Mouse (Mus musculus): Measurements from ENCODE around the gene Car7.

- TF ChIP-seq CTCF (conservative IDR thresholded peaks at IDR 0.05; ENCODE audit: insufficient read depth, insufficient read length, low read depth, low read length) (0 out of 2 replicates have a peak, but pooled peaks have one; percentile 13), POLR2A (IDR thresholded peaks at IDR 0.05; ENCODE audit: low read depth, low read length) (no peak)
Observed at GRCm38 (mm10) chr8:104509061-104510006, 25.2 kb upstream of the Car7 start, which contains the start of gene Terb1.

All from kidney, adult 2 months (tissue).